Mouse (Mus musculus): ENCODE results near the gene Etl4. TPM values are rescaled to one million over a fixed set of nuclear protein-coding genes. Genes with fewer than 3 reads are reported as not detected.

Etl4 gene
- polyA plus RNA-seq, 1 experiment from 2014 or later = 1.5 TPM

DNA sequence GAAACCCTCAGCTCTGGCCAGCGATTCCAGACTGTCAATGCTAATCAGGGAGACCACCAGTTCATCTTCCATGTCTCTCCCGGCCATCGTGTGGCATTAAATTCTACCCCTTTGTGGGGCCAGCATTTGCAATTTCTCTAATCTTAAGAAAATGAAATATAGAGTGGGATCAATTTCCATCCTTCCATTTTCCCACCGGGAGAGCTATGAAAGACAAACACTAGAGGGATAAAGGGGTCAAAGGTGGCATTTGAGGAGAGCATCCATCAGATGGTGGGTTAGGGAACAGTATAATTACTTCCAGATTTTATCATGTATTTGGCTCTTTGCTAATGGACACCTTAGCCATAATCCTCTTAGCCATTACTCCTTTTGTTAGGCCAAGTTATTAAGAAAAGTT is 321.8 kb downstream of the Etl4 start:
- H3K9me3 ChIP-seq (ENCODE audit: low read length) = no peaks in the 10 kb centered on the region
- H3K27me3 ChIP-seq (ENCODE audit: insufficient read depth, low read length) = no peaks in the 10 kb centered on the region
- DNase-seq = no peak
- no peak overlapping the region for H3K4me2 ChIP-seq (ENCODE audit: low read depth, low read length)
- no peak overlapping the region for H3K9ac ChIP-seq (replicated peaks)
- H3K36me3 ChIP-seq (replicated peaks; ENCODE audit: insufficient read depth, low read length) = no peaks in the 10 kb centered on the region
- 75% methylated on average over 4 of the region's 4 CpGs for WGBS (ENCODE audit: insufficient replicate concordance)
- TF ChIP-seq EP300 (IDR thresholded peaks at IDR 0.05; ENCODE audit: low read depth) (no peak), CTCF (IDR thresholded peaks at IDR 0.05; ENCODE audit: low read depth) (no peak)
- no peak overlapping the region for H3K4me3 ChIP-seq (ENCODE audit: low read depth, low read length)
- H3K27ac ChIP-seq (ENCODE audit: low read depth) = no peak overlapping the region
- no peak for ATAC-seq
- no peaks in the 10 kb centered on the region for H3K4me1 ChIP-seq (ENCODE audit: insufficient read depth)

- H3K36me3 ChIP-seq (replicated peaks; ENCODE audit: insufficient read depth, low read length) = no peaks in the 10 kb centered on the region
- ATAC-seq (no peak), DNase-seq (no peak)
- WGBS (ENCODE audit: insufficient replicate concordance) = 37% methylated on average over 4 of the region's 4 CpGs
- no peaks in the 10 kb centered on the region for H3K9me3 ChIP-seq (ENCODE audit: low read length)
- H3K27me3 ChIP-seq (ENCODE audit: insufficient read depth, low read length) = no peaks in the 10 kb centered on the region
- TF ChIP-seq EP300 (IDR thresholded peaks at IDR 0.05; ENCODE audit: low read depth) (no peak), CTCF (IDR thresholded peaks at IDR 0.05; ENCODE audit: low read depth) (no peak)
- no peak overlapping the region for H3K4me3 ChIP-seq (ENCODE audit: low read depth, low read length)
- no peak overlapping the region for H3K9ac ChIP-seq (replicated peaks)
- H3K27ac ChIP-seq (ENCODE audit: low read depth) = no peak overlapping the region
- H3K4me2 ChIP-seq (ENCODE audit: low read depth, low read length) = no peak overlapping the region
- no peaks in the 10 kb centered on the region for H3K4me1 ChIP-seq (ENCODE audit: insufficient read depth)
These were observed 338.6 kb downstream of the Etl4 start for GRCm38 (mm10) chr2:20248043-20248664.

DNA sequence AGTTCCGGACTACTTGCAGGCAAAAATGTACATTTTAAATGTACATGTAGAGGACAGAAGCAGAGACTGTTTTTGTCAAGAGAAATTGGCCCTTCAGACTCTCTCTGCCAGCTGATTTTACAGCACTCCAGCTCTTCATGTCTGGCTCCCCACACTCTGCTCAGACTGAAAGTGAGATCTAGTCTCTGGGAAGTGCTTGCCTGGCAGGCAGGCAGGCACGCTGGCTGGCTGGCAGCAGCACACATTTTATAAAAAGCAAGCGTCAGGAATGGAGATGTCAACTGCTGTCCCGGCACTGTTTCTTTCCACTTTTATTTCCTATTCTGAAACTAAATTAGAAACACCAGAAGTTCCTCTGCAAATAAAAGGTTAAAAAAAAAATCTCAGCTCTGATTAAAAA is 339.8 kb downstream of the Etl4 start:
- WGBS (ENCODE audit: insufficient replicate concordance) = 58% methylated on average over 4 of the region's 4 CpGs
- H3K27me3 ChIP-seq (ENCODE audit: insufficient read depth, low read length) = no peaks in the 10 kb centered on the region
- no peak for ATAC-seq
- 0 out of 2 replicates have a peak, but pooled peaks cover 2% of the 10 kb centered on the region for H3K9me3 ChIP-seq (ENCODE audit: low read length)
- H3K27ac ChIP-seq (ENCODE audit: low read depth) = no peak overlapping the region
- no peak overlapping the region for H3K4me3 ChIP-seq (ENCODE audit: low read depth, low read length)
- H3K4me2 ChIP-seq (ENCODE audit: low read depth, low read length) = no peak overlapping the region
- H3K36me3 ChIP-seq (replicated peaks; ENCODE audit: insufficient read depth, low read length) = no peaks in the 10 kb centered on the region
- DNase-seq = no peak
- TF ChIP-seq CTCF (IDR thresholded peaks at IDR 0.05; ENCODE audit: low read depth) = no peak
- TF ChIP-seq EP300 (IDR thresholded peaks at IDR 0.05; ENCODE audit: low read depth) = no peak
- H3K9ac ChIP-seq (replicated peaks) = no peak overlapping the region
- H3K4me1 ChIP-seq (ENCODE audit: insufficient read depth) = no peaks in the 10 kb centered on the region

DNA sequence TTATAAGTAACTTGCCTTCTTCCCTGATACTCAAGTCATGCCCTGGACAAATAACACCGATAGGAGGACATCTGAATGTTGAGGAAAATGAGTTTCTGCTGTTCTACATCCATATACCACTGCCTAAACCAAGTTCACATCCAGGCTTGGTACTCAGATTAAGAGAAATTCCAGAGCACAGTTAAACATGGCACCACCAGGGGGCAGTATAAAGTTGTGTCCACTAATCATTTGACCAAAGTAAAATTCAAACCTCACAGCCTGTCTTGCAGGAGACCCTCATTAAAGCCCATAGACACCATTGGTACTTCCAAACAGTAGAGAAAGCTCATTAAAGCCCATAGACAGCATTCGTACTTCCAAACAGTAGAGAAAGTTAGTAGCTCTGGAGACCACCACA is 366.5 kb downstream of the Etl4 start:
- H3K4me2 ChIP-seq (ENCODE audit: low read depth, low read length) = no peak overlapping the region
- H3K4me3 ChIP-seq (ENCODE audit: low read depth, low read length) = no peak overlapping the region
- no peaks in the 10 kb centered on the region for H3K27me3 ChIP-seq (ENCODE audit: insufficient read depth, low read length)
- no peak for ATAC-seq
- WGBS (ENCODE audit: insufficient replicate concordance) = 40% methylated on average over 2 of the region's 2 CpGs
- no peak overlapping the region for H3K9ac ChIP-seq (replicated peaks)
- no peaks in the 10 kb centered on the region for H3K36me3 ChIP-seq (replicated peaks; ENCODE audit: insufficient read depth, low read length)
- H3K9me3 ChIP-seq (ENCODE audit: low read length) = no peaks in the 10 kb centered on the region
- no peaks in the 10 kb centered on the region for H3K4me1 ChIP-seq (ENCODE audit: insufficient read depth)
- H3K27ac ChIP-seq (ENCODE audit: low read depth) = no peak overlapping the region
- TF ChIP-seq EP300 (IDR thresholded peaks at IDR 0.05; ENCODE audit: low read depth) (no peak), CTCF (IDR thresholded peaks at IDR 0.05; ENCODE audit: low read depth) (peak; percentile 67)
- DNase-seq = peak; percentile 46

DNA sequence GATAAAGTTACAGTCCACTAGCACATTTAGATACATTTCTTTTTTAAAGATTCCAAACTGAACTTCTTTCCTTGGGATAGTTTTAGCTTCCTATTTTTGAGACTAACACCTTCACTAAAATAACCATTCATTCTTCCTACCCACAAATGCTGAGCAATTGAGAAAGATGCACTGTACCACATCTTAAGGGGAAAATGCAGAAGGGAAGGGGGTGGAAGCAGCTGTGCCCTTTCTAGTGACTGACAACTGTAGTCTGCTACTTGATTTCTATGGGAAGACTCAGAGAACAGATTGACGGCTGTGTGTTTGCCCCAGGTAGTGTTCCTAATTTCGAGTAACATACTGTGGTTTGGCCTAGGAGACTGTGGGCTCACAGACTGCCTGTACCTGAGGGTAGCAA is 372.3 kb downstream of the Etl4 start:
- H3K4me2 ChIP-seq (ENCODE audit: low read depth, low read length) = no peak overlapping the region
- H3K4me1 ChIP-seq (ENCODE audit: insufficient read depth) = no peaks in the 10 kb centered on the region
- H3K9ac ChIP-seq (replicated peaks) = no peak overlapping the region
- no peak for DNase-seq
- 51% methylated on average over 2 of the region's 2 CpGs for WGBS (ENCODE audit: insufficient replicate concordance)
- no peak overlapping the region for H3K4me3 ChIP-seq (ENCODE audit: low read depth, low read length)
- TF ChIP-seq EP300 (IDR thresholded peaks at IDR 0.05; ENCODE audit: low read depth) (no peak), CTCF (IDR thresholded peaks at IDR 0.05; ENCODE audit: low read depth) (no peak)
- no peak for ATAC-seq
- no peaks in the 10 kb centered on the region for H3K36me3 ChIP-seq (replicated peaks; ENCODE audit: insufficient read depth, low read length)
- H3K9me3 ChIP-seq (ENCODE audit: low read length) = no peaks in the 10 kb centered on the region
- H3K27me3 ChIP-seq (ENCODE audit: insufficient read depth, low read length) = no peaks in the 10 kb centered on the region
- H3K27ac ChIP-seq (ENCODE audit: low read depth) = no peak overlapping the region

DNA sequence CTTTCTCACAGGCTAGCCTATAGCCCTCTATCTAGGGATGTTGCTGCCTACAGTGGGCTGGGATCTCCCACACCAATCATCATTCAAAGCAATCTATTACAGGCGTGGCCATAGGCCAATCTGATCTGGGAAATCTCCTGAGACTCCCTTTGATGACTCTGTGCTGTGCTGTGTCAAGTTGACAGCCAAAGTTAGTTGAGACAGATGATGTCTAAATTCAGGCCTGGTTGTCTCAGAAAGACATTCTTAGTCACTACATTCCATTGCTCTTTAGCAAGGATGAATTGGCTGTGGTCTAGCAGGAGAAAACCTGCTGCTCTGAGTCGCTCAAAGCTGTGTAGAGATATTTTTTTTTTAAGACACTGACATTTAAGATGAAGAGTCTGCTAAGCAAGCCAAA is 374.8 kb downstream of the Etl4 start:
- Histone ChIP-seq H3K27ac (ENCODE audit: low read depth) (no peak overlapping the region), H3K9me3 (ENCODE audit: low read length) (no peaks in the 10 kb centered on the region), H3K4me3 (ENCODE audit: low read depth, low read length) (no peak overlapping the region), H3K9ac (replicated peaks) (no peak overlapping the region), H3K27me3 (ENCODE audit: insufficient read depth, low read length) (no peaks in the 10 kb centered on the region), H3K4me1 (ENCODE audit: insufficient read depth) (no peaks in the 10 kb centered on the region), H3K4me2 (ENCODE audit: low read depth, low read length) (no peak overlapping the region), H3K36me3 (replicated peaks; ENCODE audit: insufficient read depth, low read length) (no peaks in the 10 kb centered on the region)
- DNase-seq (no peak), ATAC-seq (no peak)
- WGBS (ENCODE audit: insufficient replicate concordance) = 62% methylated on average over 2 of the region's 2 CpGs
- no peak for TF ChIP-seq CTCF (IDR thresholded peaks at IDR 0.05; ENCODE audit: low read depth)
- no peak for TF ChIP-seq EP300 (IDR thresholded peaks at IDR 0.05; ENCODE audit: low read depth)

Measured in liver, postnatal 0 days (tissue).